Mouse (Mus musculus): ENCODE data around the gene Synpo2.

Gene Synpo2

DNA sequence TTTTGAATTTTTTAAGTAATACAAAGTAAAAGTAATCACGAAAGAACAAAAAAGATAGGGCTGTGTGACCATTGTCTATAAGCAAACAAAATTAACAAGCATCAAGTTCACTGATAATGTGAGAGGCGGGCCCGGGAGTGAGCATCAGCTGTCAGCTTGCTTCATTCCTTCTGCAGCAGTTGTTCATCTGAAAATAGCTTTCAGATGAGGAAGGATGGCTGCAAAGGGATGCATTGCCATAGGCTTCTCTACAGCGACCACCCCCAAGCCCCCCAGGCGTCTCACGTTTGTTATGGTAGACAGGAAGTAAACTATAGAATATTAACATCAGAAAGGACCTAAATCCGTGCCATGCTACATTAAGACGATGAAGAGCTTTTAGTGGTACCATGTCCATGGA lies 202.1 kb downstream of the Synpo2 start:
- no peak for DNase-seq (ENCODE audit: low read depth, low spot score)
